Mouse (Mus musculus): ENCODE measurements around the gene Pgm5. TPM values are rescaled to one million over a fixed set of nuclear protein-coding genes. Genes with fewer than 3 reads are reported as not detected.

Pgm5 gene
- polyA plus RNA-seq, 1 experiment from 2014 or later, result 1.1 TPM

DNA sequence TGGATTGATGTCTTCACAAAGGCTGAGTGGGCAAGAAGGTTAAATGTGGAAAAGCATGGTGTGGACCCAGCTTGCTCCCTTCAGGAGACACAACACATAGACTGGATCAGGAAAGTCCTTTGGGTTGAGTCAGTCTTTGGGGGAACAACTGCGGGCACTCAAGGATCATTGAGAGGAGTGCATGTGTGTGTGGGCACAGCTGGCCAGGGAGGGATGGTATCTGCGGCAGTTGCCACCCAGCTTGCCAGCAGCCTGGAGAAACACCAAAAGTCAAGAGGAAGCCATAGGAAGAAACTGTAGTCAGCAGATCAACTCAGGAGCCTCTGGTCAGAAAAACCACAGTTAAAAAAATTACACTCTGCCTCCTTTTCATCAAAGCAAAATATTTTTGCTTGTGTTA lies 12.8 kb downstream of the Pgm5 start:
- no peak for ATAC-seq (ENCODE audit: low FRiP score, low read depth)
- H3K4me1 ChIP-seq, result peaks cover 19% of the 10 kb centered on the region
- no peak overlapping the region for H3K4me2 ChIP-seq (replicated peaks)
- H3K4me3 ChIP-seq, result no peak overlapping the region
- H3K27ac ChIP-seq, result no peak overlapping the region
- H3K9ac ChIP-seq, result no peak overlapping the region
- H3K27me3 ChIP-seq (replicated peaks), result no peaks in the 10 kb centered on the region
- WGBS, result 83% methylated on average over 2 of the region's 2 CpGs
- no peaks in the 10 kb centered on the region for H3K36me3 ChIP-seq
- no peaks in the 10 kb centered on the region for H3K9me3 ChIP-seq

GRCm38 (mm10) chr19:24848345-24848744 lies 13.3 kb downstream of the Pgm5 start:
- Histone ChIP-seq H3K4me3 (no peak overlapping the region), H3K27me3 (replicated peaks) (no peaks in the 10 kb centered on the region), H3K4me2 (replicated peaks) (no peak overlapping the region), H3K27ac (no peak overlapping the region), H3K9ac (no peak overlapping the region), H3K36me3 (no peaks in the 10 kb centered on the region), H3K4me1 (peaks cover 19% of the 10 kb centered on the region), H3K9me3 (no peaks in the 10 kb centered on the region)
- 13% methylated on average over 7 of the region's 7 CpGs for WGBS
- ATAC-seq (ENCODE audit: low FRiP score, low read depth), result no peak

- Histone ChIP-seq H3K36me3 (no peaks in the 10 kb centered on the region), H3K27ac (no peak overlapping the region), H3K4me3 (no peak overlapping the region), H3K4me1 (peaks cover 19% of the 10 kb centered on the region), H3K4me2 (replicated peaks) (peak overlapping the region; percentile 2; the same call in 1 of the 2 replicates), H3K9me3 (no peaks in the 10 kb centered on the region), H3K27me3 (replicated peaks) (no peaks in the 10 kb centered on the region), H3K9ac (no peak overlapping the region)
- ATAC-seq (ENCODE audit: low FRiP score, low read depth), result peak; percentile 78
- WGBS, result 25% methylated on average over 7 of the region's 7 CpGs
Observed at GRCm38 (mm10) chr19:24845007-24845546, 16.6 kb downstream of the Pgm5 start.

DNA sequence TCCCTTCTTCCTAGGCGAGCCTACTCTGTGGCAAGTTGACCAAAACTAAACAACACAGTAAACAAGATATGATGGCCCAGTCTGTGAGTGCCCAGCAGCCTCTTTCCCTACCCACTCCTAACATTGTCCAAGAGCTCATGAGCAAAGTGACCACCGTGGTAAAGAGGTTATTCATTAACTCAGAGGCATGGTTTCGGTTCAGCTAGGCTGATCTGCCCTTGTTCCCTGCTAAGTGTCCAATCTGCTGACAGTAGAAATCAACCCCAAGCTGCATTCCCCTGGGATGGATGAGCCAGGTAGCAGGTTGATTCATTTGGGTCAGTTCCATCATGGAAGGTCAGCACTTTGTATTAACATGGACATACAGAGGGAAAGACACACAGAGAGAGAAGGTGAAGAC lies 19.6 kb downstream of the Pgm5 start:
- ATAC-seq (ENCODE audit: low FRiP score, low read depth), result no peak
- no peak overlapping the region for H3K4me3 ChIP-seq
- 73% methylated on average over 3 of the region's 3 CpGs for WGBS
- H3K27ac ChIP-seq, result no peak overlapping the region
- H3K4me1 ChIP-seq, result peaks cover 12% of the 10 kb centered on the region
- H3K9ac ChIP-seq, result no peak overlapping the region
- no peaks in the 10 kb centered on the region for H3K36me3 ChIP-seq
- H3K4me2 ChIP-seq (replicated peaks), result no peak overlapping the region
- no peaks in the 10 kb centered on the region for H3K27me3 ChIP-seq (replicated peaks)
- H3K9me3 ChIP-seq, result no peaks in the 10 kb centered on the region

DNA sequence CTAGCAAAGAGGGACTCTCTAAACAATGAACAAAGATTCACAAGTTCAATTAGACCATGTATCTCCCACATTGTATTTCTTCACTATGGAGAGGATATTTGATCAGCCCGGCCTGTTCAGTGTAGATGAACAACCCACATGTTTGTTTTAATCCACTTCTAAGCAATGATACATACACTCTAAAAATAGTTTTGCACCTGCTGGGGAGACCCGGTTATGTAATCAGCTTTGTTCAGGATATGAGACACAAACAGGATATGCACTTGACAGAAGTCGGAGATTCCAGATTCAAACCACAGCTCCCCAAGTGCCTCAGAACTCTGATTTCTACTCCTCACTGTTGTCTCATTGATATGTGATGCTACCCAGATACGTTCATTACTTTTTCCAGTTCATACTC lies 37.1 kb downstream of the Pgm5 start:
- H3K9ac ChIP-seq, result no peak overlapping the region
- H3K4me1 ChIP-seq, result no peaks in the 10 kb centered on the region
- no peak overlapping the region for H3K4me3 ChIP-seq
- WGBS, result 83% methylated on average over 4 of the region's 4 CpGs
- H3K27ac ChIP-seq, result no peak overlapping the region
- no peak overlapping the region for H3K4me2 ChIP-seq (replicated peaks)
- no peaks in the 10 kb centered on the region for H3K36me3 ChIP-seq
- no peaks in the 10 kb centered on the region for H3K27me3 ChIP-seq (replicated peaks)
- no peak for ATAC-seq (ENCODE audit: low FRiP score, low read depth)
- no peaks in the 10 kb centered on the region for H3K9me3 ChIP-seq

DNA sequence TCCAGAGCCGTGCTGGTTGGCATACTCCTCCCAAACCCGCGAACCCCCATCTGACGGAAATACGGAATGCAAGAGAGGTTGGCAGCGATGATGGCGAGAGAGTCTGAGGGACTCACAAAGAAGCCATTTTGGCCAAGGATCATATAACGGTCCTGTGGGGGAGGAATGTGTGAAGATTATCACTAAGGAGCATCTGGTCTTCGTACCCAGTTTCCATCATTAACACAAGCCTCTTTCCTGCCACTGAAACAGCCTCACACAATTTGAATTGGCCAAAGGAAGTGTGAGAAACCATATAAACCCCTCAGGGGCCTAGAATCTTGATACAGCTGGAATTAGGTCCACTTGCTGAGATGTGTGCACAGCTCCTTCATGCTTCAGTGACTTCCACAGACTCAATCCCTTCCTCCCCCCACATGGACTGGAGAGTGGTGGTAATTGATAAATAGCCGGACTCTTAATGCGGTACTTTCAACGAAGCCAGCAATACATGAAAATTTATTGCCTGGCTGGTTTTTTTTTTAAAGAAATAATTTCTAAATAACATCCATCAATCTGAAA lies 45.9 kb downstream of the Pgm5 start:
- Histone ChIP-seq H3K4me1 (peaks cover 12% of the 10 kb centered on the region), H3K4me3 (no peak overlapping the region), H3K9ac (no peak overlapping the region), H3K36me3 (no peaks in the 10 kb centered on the region), H3K9me3 (no peaks in the 10 kb centered on the region), H3K27ac (no peak overlapping the region), H3K27me3 (replicated peaks) (peaks cover 31% of the 10 kb centered on the region), H3K4me2 (replicated peaks) (no peak overlapping the region)
- 0 out of 2 replicates have a peak, but pooled peaks have one; percentile 18 for ATAC-seq (ENCODE audit: low FRiP score, low read depth)
- WGBS, result 68% methylated on average over 12 of the region's 12 CpGs

DNA sequence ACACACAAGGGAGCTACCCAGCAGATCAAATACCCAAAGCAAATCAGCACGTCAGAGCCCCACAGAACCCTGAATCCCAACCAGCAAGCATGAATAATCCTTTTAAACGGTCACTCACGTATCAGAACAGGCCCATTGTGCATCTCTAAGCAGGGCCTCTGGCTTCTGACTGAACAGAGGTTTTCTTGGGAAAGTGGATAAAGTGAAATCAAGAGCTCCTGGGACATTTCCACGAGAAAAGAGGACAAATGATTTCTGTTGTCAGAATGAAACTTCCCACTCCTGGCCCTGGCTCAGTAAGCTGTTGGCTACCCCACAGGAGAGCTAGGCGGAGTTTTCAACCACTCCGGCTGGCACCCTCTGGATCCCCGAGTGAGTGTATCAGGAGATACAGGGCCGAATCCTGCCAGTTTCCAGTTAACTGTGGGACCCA lies 48.8 kb downstream of the Pgm5 start:
- Histone ChIP-seq H3K4me3 (no peak overlapping the region), H3K36me3 (no peaks in the 10 kb centered on the region), H3K4me2 (replicated peaks) (peak overlapping the region; percentile 28; the same call in 1 of the 2 replicates), H3K9me3 (no peaks in the 10 kb centered on the region), H3K9ac (no peak overlapping the region), H3K4me1 (peaks cover 12% of the 10 kb centered on the region), H3K27ac (no peak overlapping the region), H3K27me3 (replicated peaks) (peaks cover 41% of the 10 kb centered on the region)
- peak; percentile 65; the same call in 1 of the 2 replicates for ATAC-seq (ENCODE audit: low FRiP score, low read depth)
- 18% methylated on average over 8 of the region's 8 CpGs for WGBS

- no peak overlapping the region for H3K9ac ChIP-seq
- 26% methylated on average over 7 of the region's 7 CpGs for WGBS
- no peaks in the 10 kb centered on the region for H3K36me3 ChIP-seq
- peak; percentile 27; the same call in 1 of the 2 replicates for ATAC-seq (ENCODE audit: low FRiP score, low read depth)
- no peaks in the 10 kb centered on the region for H3K9me3 ChIP-seq
- peak overlapping the region; percentile 28; the same call in 1 of the 2 replicates for H3K4me2 ChIP-seq (replicated peaks)
- H3K27me3 ChIP-seq (replicated peaks), result peaks cover 39% of the 10 kb centered on the region
- H3K4me1 ChIP-seq, result peaks cover 12% of the 10 kb centered on the region
- no peak overlapping the region for H3K4me3 ChIP-seq
- no peak overlapping the region for H3K27ac ChIP-seq
Observed at GRCm38 (mm10) chr19:24812106-24812810, 49.4 kb downstream of the Pgm5 start.

GRCm38 (mm10) chr19:24811451-24811850 lies 50.2 kb downstream of the Pgm5 start:
- Histone ChIP-seq H3K9ac (no peak overlapping the region), H3K4me3 (no peak overlapping the region), H3K9me3 (no peaks in the 10 kb centered on the region), H3K27me3 (replicated peaks) (peaks cover 35% of the 10 kb centered on the region), H3K4me2 (replicated peaks) (no peak overlapping the region), H3K4me1 (peaks cover 12% of the 10 kb centered on the region), H3K27ac (no peak overlapping the region), H3K36me3 (no peaks in the 10 kb centered on the region)
- 68% methylated on average over 10 of the region's 10 CpGs for WGBS
- no peak for ATAC-seq (ENCODE audit: low FRiP score, low read depth)

DNA sequence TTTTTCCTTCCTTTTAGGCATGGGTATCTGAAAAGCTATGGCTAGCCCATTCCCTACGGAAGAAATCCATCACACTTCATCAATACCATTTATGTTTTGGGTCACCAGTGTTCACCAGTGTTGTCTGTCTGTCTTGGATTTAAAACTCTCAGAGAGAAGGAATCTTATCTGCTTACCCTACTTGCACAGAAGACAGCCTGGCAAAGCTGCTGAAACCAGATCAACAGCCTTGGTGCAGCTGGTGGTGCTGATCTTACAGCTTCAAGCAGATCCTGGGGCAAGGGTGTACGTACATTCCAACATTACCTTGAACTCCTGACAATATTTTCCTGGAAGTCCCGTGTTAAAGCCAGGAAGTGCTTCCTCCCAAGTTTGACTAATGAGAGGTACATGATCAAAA lies 55.6 kb downstream of the Pgm5 start:
- 85% methylated on average over 3 of the region's 3 CpGs for WGBS

DNA sequence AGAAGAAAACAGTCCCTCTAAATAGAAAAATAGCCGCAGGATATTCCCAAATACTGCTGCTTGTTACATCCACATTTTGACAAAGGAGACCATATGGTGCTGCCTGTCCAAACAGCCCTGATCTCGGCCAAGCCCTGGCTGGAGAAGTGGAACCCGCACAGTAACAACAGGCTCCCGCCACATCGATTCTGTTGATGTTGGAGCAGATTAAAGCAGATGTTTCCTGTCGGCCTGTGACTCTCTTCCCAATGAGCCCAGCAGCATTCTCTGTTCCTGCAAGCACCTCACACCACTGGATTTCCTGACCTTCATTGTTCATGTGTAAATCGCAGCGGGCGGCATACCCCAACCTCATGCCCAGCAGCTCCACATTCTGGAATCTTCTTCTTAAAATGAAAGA lies 64.0 kb downstream of the Pgm5 start:
- H3K36me3 ChIP-seq, result no peaks in the 10 kb centered on the region
- no peaks in the 10 kb centered on the region for H3K9me3 ChIP-seq
- H3K27me3 ChIP-seq (replicated peaks), result no peaks in the 10 kb centered on the region; the same call in 1 of the 2 replicates
- no peak overlapping the region for H3K4me2 ChIP-seq (replicated peaks)
- 69% methylated on average over 9 of the region's 9 CpGs for WGBS
- H3K4me3 ChIP-seq, result no peak overlapping the region
- H3K4me1 ChIP-seq, result no peaks in the 10 kb centered on the region
- H3K27ac ChIP-seq, result no peak overlapping the region
- H3K9ac ChIP-seq, result no peak overlapping the region
- ATAC-seq (ENCODE audit: low FRiP score, low read depth), result no peak

More for the DNA sequence above, 55.6 kb downstream of the Pgm5 start:
- peaks cover 17% of the 10 kb centered on the region for H3K27me3 ChIP-seq (replicated peaks)
- ATAC-seq (ENCODE audit: low FRiP score, low read depth), result no peak
- H3K36me3 ChIP-seq, result no peaks in the 10 kb centered on the region
- H3K4me2 ChIP-seq (replicated peaks), result no peak overlapping the region
- H3K9me3 ChIP-seq, result no peaks in the 10 kb centered on the region
- no peaks in the 10 kb centered on the region for H3K4me1 ChIP-seq
- no peak overlapping the region for H3K27ac ChIP-seq
- H3K4me3 ChIP-seq, result no peak overlapping the region
- H3K9ac ChIP-seq, result no peak overlapping the region

- Histone ChIP-seq H3K4me1 (no peaks in the 10 kb centered on the region), H3K4me2 (replicated peaks) (no peak overlapping the region), H3K27ac (no peak overlapping the region), H3K4me3 (no peak overlapping the region), H3K9me3 (no peaks in the 10 kb centered on the region), H3K9ac (no peak overlapping the region), H3K27me3 (replicated peaks) (no peaks in the 10 kb centered on the region; the same call in 1 of the 2 replicates), H3K36me3 (no peaks in the 10 kb centered on the region)
- WGBS, result 77% methylated on average over 6 of the region's 6 CpGs
- ATAC-seq (ENCODE audit: low FRiP score, low read depth), result no peak
Observed at GRCm38 (mm10) chr19:24794350-24794749, 67.3 kb downstream of the Pgm5 start.
